Mouse (Mus musculus) spleen, adult 2 months (tissue): ENCODE data around the gene Dnajc21. TPM values are rescaled to one million over a fixed set of nuclear protein-coding genes. Genes with fewer than 3 reads are reported as not detected.

Experiments
- DNase-seq, 2 experiments: peaks; one replicate each; pipeline versions ENCODE4 v3.0.0 to v3.0.0-alpha.2; 2012 to 2021; ENCODE audit warnings: low spot score in 2 of 2, low read depth in 1 of 2
- H3K27ac ChIP-seq: fragments of 200-500 bp; 2 replicates; pipeline ENCODE4 v1.5.1; 2012; ENCODE audit warnings: low read length, inconsistent platforms; ENCODE audit not compliant: insufficient read depth
- H3K27me3 ChIP-seq: fragments of 200-500 bp; 2 replicates; pipeline ENCODE4 v1.6.1; 2012; ENCODE audit warnings: mild to moderate bottlenecking, moderate library complexity, low read length, inconsistent platforms; ENCODE audit not compliant: control insufficient read depth, insufficient read depth
- H3K36me3 ChIP-seq: fragments of 200-500 bp; 2 replicates; pipeline ENCODE4 v1.6.1; 2012; ENCODE audit warnings: mild to moderate bottlenecking, low read length, inconsistent platforms; ENCODE audit not compliant: control insufficient read depth, insufficient read depth
- H3K4me1 ChIP-seq: fragments of 200-500 bp; 2 replicates; pipeline ENCODE4 v1.6.1; 2011; ENCODE audit warnings: inconsistent platforms; ENCODE audit not compliant: control insufficient read depth, insufficient read depth, insufficient read length
- H3K4me3 ChIP-seq: fragments of 200-500 bp; 2 replicates; pipeline ENCODE4 v1.5.1; 2011; ENCODE audit warnings: mild to moderate bottlenecking, inconsistent platforms; ENCODE audit not compliant: insufficient read depth, insufficient read length; ENCODE audit errors: extremely low read depth
- CTCF ChIP-seq: fragments of 200-500 bp; IDR thresholded peaks from 2 replicates; pipeline ENCODE4 v1.5.1; 2011; ENCODE audit warnings: mild to moderate bottlenecking, inconsistent platforms; ENCODE audit not compliant: insufficient read depth, insufficient read length, insufficient replicate concordance; ENCODE audit errors: extremely low read depth
- POLR2A ChIP-seq: fragments of 200-500 bp; IDR thresholded peaks from 2 replicates; pipeline ENCODE4 v1.6.1; 2011; ENCODE audit warnings: low read depth, low read length, inconsistent platforms
- WGBS: fragments of 180-500 bp; shearing (Covaris S2); methylation state at CpG from one replicate; pipeline ENCODE4 v1.1.7; 2018; 5-methylcytosine and 5-hydroxymethylcytosine counted together
- polyA plus RNA-seq: library from polyadenylated mRNA; depleted of rRNA; stranded (reverse); fragments of >200 nt; gene quantifications from 2 replicates; pipeline ENCODE4 v1.2.3, GENCODE M21; 2012; rRNA removed

Dnajc21 gene
- polyA plus RNA-seq, 1 experiment: 0.90 TPM

DNA sequence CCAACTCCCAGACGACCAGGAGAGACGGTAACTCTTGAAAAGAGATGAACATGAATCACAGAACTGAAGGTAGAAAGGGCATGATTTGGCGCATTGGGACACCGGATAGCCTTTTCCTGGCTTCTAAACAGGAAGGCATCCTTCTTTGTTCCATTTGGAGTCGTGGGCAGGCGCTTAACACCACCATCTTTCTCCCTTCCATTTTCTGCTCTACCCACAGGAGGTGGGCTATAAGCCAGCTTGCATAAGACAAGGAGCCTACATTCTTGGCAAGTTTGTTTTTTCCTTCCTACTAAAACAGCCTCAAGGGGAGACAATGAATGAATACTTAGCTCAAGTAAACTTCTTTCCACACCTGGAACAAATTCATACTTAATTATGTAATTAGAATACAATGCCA is 56.7 kb downstream of the Dnajc21 start:
- TF ChIP-seq CTCF (no peak), POLR2A (no peak)
- Histone ChIP-seq H3K4me1 (peaks cover 2% of the 10 kb centered on the region; the same call in 1 of the 2 replicates), H3K36me3 (no peaks in the 10 kb centered on the region), H3K27me3 (no peaks in the 10 kb centered on the region), H3K27ac (no peak overlapping the region), H3K4me3 (no peak overlapping the region)
- DNase-seq: no peak
- WGBS: 90% methylated on average over 6 of the region's 6 CpGs

- H3K27ac ChIP-seq: no peak overlapping the region
- no peaks in the 10 kb centered on the region for H3K36me3 ChIP-seq
- TF ChIP-seq POLR2A: no peak
- no peak for TF ChIP-seq CTCF
- no peaks in the 10 kb centered on the region for H3K27me3 ChIP-seq
- H3K4me1 ChIP-seq: peaks cover 2% of the 10 kb centered on the region; the same call in 1 of the 2 replicates
- H3K4me3 ChIP-seq: no peak overlapping the region
- DNase-seq: no peak
- WGBS: 90% methylated on average over 2 of the region's 2 CpGs
Observed at GRCm38 (mm10) chr15:10410881-10411280, 59.4 kb downstream of the Dnajc21 start.

GRCm38 (mm10) chr15:10409842-10410241 is 60.5 kb downstream of the Dnajc21 start:
- Histone ChIP-seq H3K27ac (no peak overlapping the region), H3K27me3 (no peaks in the 10 kb centered on the region), H3K36me3 (no peaks in the 10 kb centered on the region), H3K4me1 (peaks cover 2% of the 10 kb centered on the region; the same call in 1 of the 2 replicates), H3K4me3 (no peak overlapping the region)
- no peak for TF ChIP-seq POLR2A
- TF ChIP-seq CTCF: no peak
- no peak for DNase-seq
- 91% methylated on average over 3 of the region's 3 CpGs for WGBS

GRCm38 (mm10) chr15:10400415-10400814 is 69.9 kb downstream of the Dnajc21 start:
- Histone ChIP-seq H3K36me3 (no peaks in the 10 kb centered on the region), H3K4me3 (no peak overlapping the region), H3K27ac (no peak overlapping the region), H3K27me3 (no peaks in the 10 kb centered on the region), H3K4me1 (no peaks in the 10 kb centered on the region)
- no peak for TF ChIP-seq POLR2A
- no peak for TF ChIP-seq CTCF
- 70% methylated on average over 3 of the region's 3 CpGs for WGBS
- DNase-seq: no peak

DNA sequence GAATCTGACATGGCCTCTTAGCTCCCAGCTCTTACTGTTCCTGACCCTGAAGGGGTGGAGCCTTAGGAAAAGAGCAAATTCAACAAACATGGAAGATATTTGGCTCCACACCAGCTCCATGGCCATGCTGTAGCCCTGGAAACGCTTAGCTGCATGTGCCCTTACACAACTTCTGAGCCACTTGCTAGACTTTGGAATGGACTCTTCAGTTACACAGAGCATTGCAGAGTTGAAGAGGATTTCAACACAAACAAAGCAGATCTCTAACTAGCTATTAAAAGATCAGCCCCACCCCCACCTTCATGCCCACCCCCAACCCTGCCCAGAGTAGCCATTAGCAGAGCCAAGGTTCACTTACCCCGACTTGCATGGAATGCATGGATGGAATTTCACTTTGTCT is 70.5 kb downstream of the Dnajc21 start:
- Histone ChIP-seq H3K36me3 (no peaks in the 10 kb centered on the region), H3K4me1 (no peaks in the 10 kb centered on the region), H3K27ac (no peak overlapping the region), H3K4me3 (no peak overlapping the region), H3K27me3 (no peaks in the 10 kb centered on the region)
- DNase-seq: no peak
- 80% methylated on average over 2 of the region's 2 CpGs for WGBS
- TF ChIP-seq POLR2A (no peak), CTCF (no peak)

Other genes starting within 250 kb of the Dnajc21 start
- not detected in 2 replicates for gene Gm21973, start 145.1 kb downstream of the Dnajc21 start, polyA plus RNA-seq
- not detected in 2 replicates for gene Agxt2, start 112.0 kb downstream of the Dnajc21 start, polyA plus RNA-seq
- 0.63 and 0.79 TPM in 2 replicates for gene Brix1, start 15.4 kb upstream of the Dnajc21 start, polyA plus RNA-seq
- gene Rad1, start 15.5 kb upstream of the Dnajc21 start, polyA plus RNA-seq: 7.7 and 8.0 TPM in 2 replicates
- not detected in 2 replicates for gene Ttc23l, start 88.2 kb upstream of the Dnajc21 start, polyA plus RNA-seq
- 2.3 and 3.6 TPM in 2 replicates for gene Rai14, start 244.1 kb upstream of the Dnajc21 start, polyA plus RNA-seq